Mouse (Mus musculus): ENCODE data around the gene Rrnad1. TPM values are rescaled to one million over a fixed set of nuclear protein-coding genes. Genes with fewer than 3 reads are reported as not detected.

The Rrnad1 gene
- polyA plus RNA-seq, 1 experiment from 2014 or later = 6.1 TPM

Other genes with a start within 250 kb of the Rrnad1 start
- gene Lrrc71, start 182.1 kb downstream of the Rrnad1 start, polyA plus RNA-seq (2015; fragmentation: Nextera tagmentation; extraction: Ambion mirVana) = 0.10 and 0.15 TPM in 2 replicates
- 0.20 and 0.27 TPM in 2 replicates for gene Ntrk1, start 135.6 kb downstream of the Rrnad1 start, polyA plus RNA-seq (2015; fragmentation: Nextera tagmentation; extraction: Ambion mirVana)
- gene Insrr, start 133.8 kb downstream of the Rrnad1 start, polyA plus RNA-seq (2015; fragmentation: Nextera tagmentation; extraction: Ambion mirVana) = 0.03 TPM in 1 of 2 replicates, not detected in the other
- 5.0 and 5.3 TPM in 2 replicates for gene Pear1, start 106.4 kb downstream of the Rrnad1 start, polyA plus RNA-seq (2015; fragmentation: Nextera tagmentation; extraction: Ambion mirVana)
- gene Sh2d2a, start 84.0 kb downstream of the Rrnad1 start, polyA plus RNA-seq (2015; fragmentation: Nextera tagmentation; extraction: Ambion mirVana) = 0.17 TPM in 1 of 2 replicates, not detected in the other
- gene Prcc, start 45.1 kb downstream of the Rrnad1 start, polyA plus RNA-seq (2015; fragmentation: Nextera tagmentation; extraction: Ambion mirVana) = 7.9 and 9.2 TPM in 2 replicates
- gene Hdgf, start 24.4 kb downstream of the Rrnad1 start, polyA plus RNA-seq (2015; fragmentation: Nextera tagmentation; extraction: Ambion mirVana) = 263 and 283 TPM in 2 replicates
- gene Mrpl24, start 11.2 kb downstream of the Rrnad1 start, polyA plus RNA-seq (2015; fragmentation: Nextera tagmentation; extraction: Ambion mirVana) = 48.7 and 56.5 TPM in 2 replicates
- 31.1 and 38.3 TPM in 2 replicates for gene Isg20l2, start 403 bp downstream of the Rrnad1 start, polyA plus RNA-seq (2015; fragmentation: Nextera tagmentation; extraction: Ambion mirVana)
- gene Crabp2, start 17.9 kb upstream of the Rrnad1 start, polyA plus RNA-seq (2015; fragmentation: Nextera tagmentation; extraction: Ambion mirVana) = 2.2 and 2.3 TPM in 2 replicates
- gene Nes, start 40.4 kb upstream of the Rrnad1 start, polyA plus RNA-seq (2015; fragmentation: Nextera tagmentation; extraction: Ambion mirVana) = 2.6 and 2.8 TPM in 2 replicates
- 0.05 TPM in 1 of 2 replicates, not detected in the other for gene Bcan, start 69.5 kb upstream of the Rrnad1 start, polyA plus RNA-seq (2015; fragmentation: Nextera tagmentation; extraction: Ambion mirVana)
- gene Hapln2, start 96.9 kb upstream of the Rrnad1 start, polyA plus RNA-seq (2015; fragmentation: Nextera tagmentation; extraction: Ambion mirVana) = not detected in 2 replicates
- gene Gpatch4, start 112.4 kb upstream of the Rrnad1 start, polyA plus RNA-seq (2015; fragmentation: Nextera tagmentation; extraction: Ambion mirVana) = 32.7 TPM in 2 replicates
- gene Naxe, start 127.8 kb upstream of the Rrnad1 start, polyA plus RNA-seq (2015; fragmentation: Nextera tagmentation; extraction: Ambion mirVana) = 63.8 and 66.9 TPM in 2 replicates
- gene Ttc24, start 147.6 kb upstream of the Rrnad1 start, polyA plus RNA-seq (2015; fragmentation: Nextera tagmentation; extraction: Ambion mirVana) = not detected in 2 replicates
- 6.6 and 7.4 TPM in 2 replicates for gene Iqgap3, start 151.3 kb upstream of the Rrnad1 start, polyA plus RNA-seq (2015; fragmentation: Nextera tagmentation; extraction: Ambion mirVana)
- gene Mef2d, start 211.7 kb upstream of the Rrnad1 start, polyA plus RNA-seq (2015; fragmentation: Nextera tagmentation; extraction: Ambion mirVana) = 5.5 and 7.5 TPM in 2 replicates